Mouse (Mus musculus): ENCODE results near the gene Vmn2r21. TPM values are rescaled to one million over a fixed set of nuclear protein-coding genes. Genes with fewer than 3 reads are reported as not detected.

Vmn2r21 gene
- polyA plus RNA-seq (2015; fragmentation: Illumina TruSeq; extraction: RNeasy Lipid Tissue Mini Kit (QIAGEN cat#74804); ENCODE audit: low read depth, low replicate concordance): not detected

GRCm38 (mm10) chr6:123533306-123533705, at the start of gene Vmn2r21:
TSS of gene Vmn2r21 (minus strand) at chr6:123533406.

Other genes with a start within 250 kb of the Vmn2r21 start
- gene Clec4e, start 243.5 kb downstream of the Vmn2r21 start, polyA plus RNA-seq (2015; fragmentation: Illumina TruSeq; extraction: RNeasy Lipid Tissue Mini Kit (QIAGEN cat#74804); ENCODE audit: low read depth, low replicate concordance): not detected
- gene Vmn2r19, start 225.1 kb downstream of the Vmn2r21 start, polyA plus RNA-seq (2015; fragmentation: Illumina TruSeq; extraction: RNeasy Lipid Tissue Mini Kit (QIAGEN cat#74804); ENCODE audit: low read depth, low replicate concordance): not detected
- gene Vmn2r20, start 115.3 kb downstream of the Vmn2r21 start, polyA plus RNA-seq (2015; fragmentation: Illumina TruSeq; extraction: RNeasy Lipid Tissue Mini Kit (QIAGEN cat#74804); ENCODE audit: low read depth, low replicate concordance): not detected
- gene Vmn2r22, start 117.3 kb upstream of the Vmn2r21 start, polyA plus RNA-seq (2015; fragmentation: Illumina TruSeq; extraction: RNeasy Lipid Tissue Mini Kit (QIAGEN cat#74804); ENCODE audit: low read depth, low replicate concordance): not detected
- not detected for gene Vmn2r23, start 169.3 kb upstream of the Vmn2r21 start, polyA plus RNA-seq (2015; fragmentation: Illumina TruSeq; extraction: RNeasy Lipid Tissue Mini Kit (QIAGEN cat#74804); ENCODE audit: low read depth, low replicate concordance)
- not detected for gene Vmn2r24, start 245.5 kb upstream of the Vmn2r21 start, polyA plus RNA-seq (2015; fragmentation: Illumina TruSeq; extraction: RNeasy Lipid Tissue Mini Kit (QIAGEN cat#74804); ENCODE audit: low read depth, low replicate concordance)

Data from brain, adult 10 weeks (tissue).